Mouse (Mus musculus): Measurements from ENCODE around the gene Hsd17b11.
A peak's percentile ranks its signal among the peaks of the same experiment; 100 is the strongest.
"Not testable (repeated sequence)": the region's sequence is repeated elsewhere in the genome, so short reads cannot be mapped to it uniquely, and the experiment has no call there.

Hsd17b11 gene

DNA sequence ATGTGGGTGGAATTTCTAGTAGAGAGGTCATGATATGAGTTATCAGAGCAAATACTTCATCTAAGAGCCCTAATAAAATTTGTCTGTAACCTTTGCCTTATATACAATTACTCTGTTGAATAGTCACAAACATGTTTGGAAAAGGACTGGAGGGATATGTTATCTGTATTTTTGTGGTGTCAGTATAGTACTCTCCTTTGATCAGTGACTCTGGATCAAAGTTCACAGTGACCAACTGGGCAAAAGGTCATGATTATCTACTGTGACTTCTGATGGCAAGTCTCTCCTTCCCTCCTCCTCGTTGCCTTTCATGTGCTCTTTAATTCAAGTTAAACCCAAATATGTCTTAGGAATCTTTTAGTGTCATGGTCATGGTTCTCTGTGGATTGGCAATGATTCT lies 14.1 kb upstream of the Hsd17b11 start:
- no peak for DNase-seq (ENCODE audit: low read depth)

DNA sequence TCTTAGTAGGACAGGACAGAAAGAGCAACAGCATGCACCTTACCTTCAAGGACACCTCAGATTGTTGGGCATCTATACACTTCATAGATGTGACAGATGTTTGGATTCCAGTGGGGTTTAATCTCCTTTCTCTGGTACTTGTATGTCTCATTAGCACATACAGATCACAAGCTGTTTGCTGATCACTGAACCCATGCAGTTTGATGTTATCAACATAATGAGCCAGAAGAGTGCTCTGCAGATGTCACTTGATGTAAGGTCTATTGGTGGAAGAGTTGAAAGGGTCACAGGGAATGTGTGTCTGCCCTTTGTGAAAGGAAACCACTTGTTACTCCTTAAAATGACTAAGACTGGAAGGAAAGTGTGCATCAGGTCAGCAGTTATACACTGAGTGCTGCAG lies 13.3 kb upstream of the Hsd17b11 start:
- DNase-seq (ENCODE audit: low read depth), result no peak

DNA sequence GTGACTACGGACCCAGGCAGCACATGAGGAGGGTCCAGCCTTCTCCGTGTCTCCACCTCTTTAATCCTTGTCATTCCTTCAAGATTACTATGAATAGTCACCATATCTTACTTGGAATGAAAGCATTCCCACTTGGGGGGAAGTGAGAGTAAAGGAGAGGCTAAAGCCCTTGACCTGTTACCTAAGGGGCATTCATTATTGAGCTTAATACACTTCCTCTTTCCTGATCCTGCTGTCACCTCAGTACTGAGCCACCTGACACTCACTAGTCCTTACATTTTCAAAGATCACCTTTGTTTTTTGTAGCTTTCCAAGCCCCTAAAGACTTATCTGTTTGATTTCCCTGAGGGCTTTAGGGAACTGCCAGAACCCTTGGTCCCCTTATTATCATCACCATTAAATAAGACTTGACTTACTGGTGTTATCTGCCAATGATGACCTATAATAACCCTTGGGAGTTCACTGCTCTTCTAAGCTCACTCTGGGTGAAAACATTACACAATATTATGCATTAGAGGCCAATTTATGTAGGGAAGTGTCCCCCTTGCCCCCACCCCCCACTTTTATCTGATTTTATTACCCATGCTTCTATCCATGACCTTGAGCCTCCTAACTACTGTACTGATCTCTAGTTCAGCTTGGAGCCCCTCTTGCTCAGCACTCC lies 10.8 kb upstream of the Hsd17b11 start:
- DNase-seq (ENCODE audit: low read depth), result no peak

DNA sequence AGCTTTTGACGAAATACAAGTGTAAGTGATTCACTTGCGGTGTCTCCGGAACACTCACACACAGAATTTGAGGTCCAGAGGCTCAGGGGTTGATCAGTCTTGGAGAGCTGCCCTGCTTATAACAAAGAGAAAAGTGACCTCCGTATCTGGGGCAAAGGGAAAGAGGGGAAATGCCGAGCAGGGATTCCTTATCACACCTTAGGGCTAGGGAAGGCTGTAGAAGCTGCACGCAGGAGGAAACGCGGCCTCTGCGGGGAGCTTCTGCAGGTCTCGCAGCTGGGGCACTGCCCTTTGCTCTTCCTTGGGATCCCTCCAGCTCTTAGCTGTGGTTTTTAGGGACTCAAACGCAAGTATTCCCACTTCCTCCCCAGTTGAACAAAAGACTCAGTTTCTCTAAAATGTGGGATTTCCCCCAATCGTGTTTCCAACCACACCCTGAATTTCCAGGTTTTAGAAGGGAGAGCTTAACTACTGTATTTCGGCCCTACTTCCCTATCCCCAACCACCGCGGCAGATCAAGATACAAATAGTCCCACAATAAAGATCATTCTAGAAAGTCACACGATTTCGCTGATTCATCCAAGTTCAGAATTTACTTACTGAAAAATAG lies 3.6 kb upstream of the Hsd17b11 start:
- no peak for DNase-seq (ENCODE audit: low read depth)

DNA sequence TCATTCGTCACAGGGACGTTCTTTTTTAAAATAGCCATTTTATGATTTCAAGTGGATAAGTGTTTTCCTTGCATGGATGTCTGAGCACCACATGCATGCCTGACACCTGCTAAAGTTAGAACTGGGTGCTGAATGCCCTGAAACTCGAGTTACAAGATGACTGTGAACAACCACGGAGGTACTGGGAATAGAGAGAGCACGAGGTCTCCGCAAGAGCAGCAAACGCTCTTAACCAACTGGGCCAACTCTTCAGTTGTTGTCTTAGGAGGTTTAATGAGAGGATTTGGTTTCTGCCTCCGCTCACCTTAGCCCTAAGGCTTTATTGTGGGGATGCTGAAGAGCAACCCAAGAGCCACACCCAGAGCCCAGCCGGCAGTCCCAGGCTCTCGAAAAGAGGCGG lies 3.0 kb upstream of the Hsd17b11 start:
- no peak for DNase-seq (ENCODE audit: low read depth)

DNA sequence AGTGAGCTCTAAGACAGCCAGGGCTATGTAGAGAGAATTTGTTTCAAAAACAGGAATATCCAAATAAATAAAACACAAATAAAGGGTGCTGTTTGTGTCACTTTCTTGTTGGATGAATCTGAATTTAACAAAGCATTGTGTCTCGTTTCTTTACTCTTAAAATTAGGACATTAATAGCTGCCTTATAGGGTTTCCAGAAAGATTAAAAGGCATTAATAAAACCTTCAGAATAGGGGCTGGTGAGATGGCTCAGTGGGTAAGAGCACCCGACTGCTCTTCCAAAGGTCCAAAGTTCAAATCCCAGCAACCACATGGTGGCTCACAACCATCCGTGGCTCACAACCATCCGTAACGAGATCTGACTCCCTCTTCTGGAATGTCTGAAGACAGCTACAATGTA lies 2.5 kb upstream of the Hsd17b11 start:
- DNase-seq (ENCODE audit: low read depth), result not testable (repeated sequence)

DNA sequence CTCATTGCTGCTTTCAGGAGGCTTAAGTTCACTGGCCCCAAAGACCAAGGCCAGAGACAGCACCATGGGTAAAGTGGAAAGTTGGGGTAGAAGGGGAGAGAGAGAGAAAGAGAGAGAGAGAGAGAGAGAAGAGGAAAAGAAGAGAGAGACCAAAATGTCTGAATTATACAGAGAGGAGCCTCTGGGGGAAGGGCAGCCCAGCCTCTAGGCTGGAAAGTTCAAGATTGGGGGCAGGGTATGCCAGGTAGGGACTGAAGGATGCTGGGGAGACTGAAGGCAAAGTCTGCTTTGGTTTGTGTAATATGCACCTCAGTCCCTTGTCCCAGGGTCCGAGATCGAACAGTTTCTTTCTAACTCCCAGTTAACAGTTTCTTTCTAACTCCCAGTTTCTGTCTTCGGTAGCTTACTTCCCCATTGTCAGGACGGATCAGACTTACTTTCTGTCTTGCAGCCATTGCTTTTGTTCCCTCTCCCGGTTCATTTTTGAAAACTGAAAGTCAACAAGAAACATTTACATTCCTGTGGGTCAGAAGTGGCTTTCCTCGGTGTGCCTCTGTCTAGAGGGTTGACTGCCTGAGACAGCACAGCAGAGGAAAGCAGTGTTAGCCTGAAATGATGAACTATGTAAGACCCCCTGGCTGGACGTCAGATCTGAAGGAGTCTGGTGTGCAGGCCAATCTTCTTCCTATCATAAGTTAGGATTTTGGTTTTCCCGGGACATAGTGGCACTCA lies 1.7 kb upstream of the Hsd17b11 start:
- DNase-seq (ENCODE audit: low read depth), result no peak

DNA sequence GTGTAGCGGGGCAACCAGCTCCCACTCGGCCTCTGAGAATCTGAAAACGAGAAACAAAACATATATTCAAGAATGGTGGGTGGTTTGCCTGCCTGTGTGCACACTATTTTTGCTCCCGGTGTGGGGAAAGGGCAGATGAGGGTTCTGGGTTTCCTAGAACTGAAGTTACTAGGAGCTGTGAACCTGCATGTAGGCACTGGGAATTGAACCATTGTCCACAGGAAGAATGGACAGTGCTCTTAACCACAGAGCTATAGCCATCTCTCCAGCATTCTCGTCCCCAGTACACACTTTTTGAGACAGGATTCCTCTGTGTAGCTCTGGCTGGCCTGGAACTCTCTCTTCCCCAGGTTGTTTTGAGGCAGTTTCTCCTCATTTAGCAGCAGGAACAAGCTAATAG lies 839 bp upstream of the Hsd17b11 start:
- no peak for DNase-seq (ENCODE audit: low read depth)

DNA sequence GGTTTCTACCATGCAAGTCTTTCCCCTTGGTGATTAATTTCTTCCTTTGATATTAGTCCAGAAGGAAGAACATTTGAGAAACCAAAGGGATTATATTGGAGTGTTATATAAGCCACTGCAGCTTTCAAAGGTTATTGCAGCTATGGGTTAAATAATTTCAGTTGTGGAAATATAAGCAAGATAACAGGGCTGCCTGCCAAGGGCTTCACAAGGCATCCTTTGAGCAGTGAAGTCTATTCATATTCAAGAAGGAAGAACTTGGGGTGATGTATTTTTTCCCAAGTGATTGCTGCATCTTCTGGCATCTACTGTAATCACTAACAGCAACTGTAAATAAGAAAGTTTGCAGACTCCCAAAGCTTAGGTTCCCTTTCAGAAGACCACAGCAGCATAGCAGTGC lies 10.3 kb downstream of the Hsd17b11 start:
- DNase-seq (ENCODE audit: low read depth), result no peak

DNA sequence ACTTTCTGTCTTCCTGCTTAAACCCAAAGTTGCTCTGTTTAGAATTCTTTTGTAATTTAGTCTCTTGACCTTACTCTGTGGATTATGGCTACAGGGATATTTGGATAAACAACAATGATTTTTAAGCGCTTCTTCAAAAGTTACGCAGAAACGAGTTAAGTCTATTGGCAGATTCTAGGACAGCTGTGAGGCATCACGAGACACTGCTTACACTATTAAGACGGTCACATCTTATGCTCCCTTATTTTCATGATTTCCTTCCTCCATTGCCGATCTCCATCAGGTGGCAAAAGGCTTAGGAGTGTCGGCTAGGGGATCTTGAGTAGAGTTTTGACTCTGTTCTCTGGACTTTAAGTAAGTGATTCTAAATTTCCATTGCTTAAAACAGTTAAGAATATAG lies 11.5 kb downstream of the Hsd17b11 start:
- DNase-seq (ENCODE audit: low read depth), result no peak

DNA sequence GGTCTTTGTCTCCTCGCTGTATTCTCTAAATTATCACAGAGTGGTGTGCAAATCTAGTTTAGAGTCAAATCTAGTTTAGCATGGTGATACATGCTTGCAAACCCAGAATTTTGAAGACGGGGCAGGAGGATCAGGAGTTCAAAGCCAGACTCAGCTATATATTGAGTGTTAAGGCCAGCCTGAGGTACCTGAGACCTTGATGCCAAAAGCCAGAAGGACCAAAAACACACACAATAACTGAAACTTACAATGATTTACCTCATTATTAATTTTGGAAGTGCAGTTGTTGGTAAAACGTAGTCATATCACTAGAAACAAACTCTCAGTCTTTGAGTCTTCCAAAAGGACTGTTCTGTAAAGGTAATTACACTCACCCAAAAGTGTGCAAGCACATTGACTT lies 12.3 kb downstream of the Hsd17b11 start:
- DNase-seq (ENCODE audit: low read depth), result no peak

DNA sequence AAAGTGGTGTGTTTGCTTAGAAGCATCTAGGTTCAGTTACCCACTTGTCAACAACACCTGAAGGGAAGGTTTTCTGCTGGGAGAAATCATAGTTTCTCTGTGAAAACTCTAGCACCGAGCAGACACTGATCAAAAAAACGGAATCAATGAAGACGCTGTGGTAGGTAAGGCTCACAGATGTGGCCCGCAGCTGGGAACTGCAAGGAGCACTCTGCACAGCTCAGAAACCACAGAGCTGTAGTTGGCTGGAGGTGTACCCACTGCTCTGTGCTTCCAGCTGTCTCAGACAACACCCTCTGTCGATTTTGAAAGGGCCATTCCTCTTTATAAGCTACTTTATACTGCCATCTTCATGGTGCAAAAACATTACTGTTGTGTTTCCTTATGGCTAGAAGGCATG lies 13.9 kb downstream of the Hsd17b11 start:
- no peak for DNase-seq (ENCODE audit: low read depth)

DNA sequence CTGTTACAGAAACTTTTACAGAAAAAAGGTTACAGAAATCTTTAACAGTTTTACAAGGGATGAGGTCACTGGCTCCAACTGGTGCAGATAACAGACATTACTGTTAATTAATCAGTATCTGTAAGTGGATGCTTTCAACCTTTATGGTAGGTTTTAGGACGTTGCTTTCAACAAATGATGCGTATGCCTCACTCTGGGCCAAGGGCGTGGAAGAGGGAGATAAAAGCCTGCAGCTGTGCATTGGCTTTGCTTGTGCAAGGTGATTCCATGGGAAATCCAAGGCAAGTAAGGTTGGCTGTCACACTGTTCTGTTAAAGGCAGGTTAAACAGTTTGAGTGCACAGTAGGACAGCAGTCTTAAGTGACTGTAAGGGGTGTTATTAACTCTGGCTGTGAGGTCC lies 14.9 kb downstream of the Hsd17b11 start:
- no peak for DNase-seq (ENCODE audit: low read depth)

DNA sequence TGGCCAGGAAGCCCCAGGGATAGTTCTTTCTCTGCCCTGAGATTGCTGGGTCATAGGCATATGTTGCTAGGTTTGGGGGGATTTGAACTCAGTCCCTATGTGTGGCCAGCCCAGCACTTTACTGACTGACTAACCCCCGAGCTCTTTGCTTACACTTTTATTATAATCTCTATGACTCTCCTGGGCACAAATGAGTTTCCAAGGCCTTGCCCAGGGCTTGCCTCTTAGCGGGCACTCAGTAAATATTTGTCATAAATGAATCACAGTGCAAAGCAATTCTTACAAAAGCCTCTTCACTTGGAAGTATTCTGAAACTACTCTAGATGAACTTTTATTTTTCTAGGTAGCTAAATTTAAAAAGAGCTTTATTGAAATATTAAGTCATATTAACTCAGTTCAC lies 17.8 kb downstream of the Hsd17b11 start:
- no peak for DNase-seq (ENCODE audit: low read depth)

DNA sequence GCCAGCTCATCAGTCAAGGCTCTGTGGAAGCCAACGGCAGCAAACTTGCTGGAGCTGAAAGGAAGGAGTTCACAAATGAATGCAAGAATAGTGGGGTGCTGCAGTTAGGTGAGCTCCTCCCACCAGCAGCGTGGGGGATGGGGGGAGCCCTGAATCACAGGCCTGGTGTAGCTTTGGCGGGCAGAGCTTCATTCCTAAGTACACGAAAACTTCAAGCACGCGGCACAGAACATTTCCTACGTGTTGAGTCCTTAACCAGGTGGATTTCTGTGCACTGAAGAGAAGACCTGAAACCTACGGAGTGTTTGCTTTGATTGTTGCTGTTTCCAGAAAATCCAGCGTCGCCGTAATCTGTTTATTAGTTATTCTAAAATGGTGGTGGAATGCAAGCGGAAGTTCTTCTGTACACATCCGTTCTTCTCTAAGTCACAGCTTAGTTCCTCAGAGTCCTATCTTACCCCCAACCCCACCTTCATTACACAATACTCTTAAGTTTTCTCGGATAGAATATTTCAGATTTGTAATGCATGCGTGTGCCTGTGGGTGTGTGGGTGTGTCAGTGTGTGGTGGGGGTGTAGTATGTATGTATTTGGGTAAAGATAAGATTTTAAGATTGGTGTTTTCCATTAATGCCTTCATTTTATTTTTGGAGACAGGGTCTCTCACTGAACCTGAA lies 18.3 kb downstream of the Hsd17b11 start:
- DNase-seq (ENCODE audit: low read depth), result no peak

DNA sequence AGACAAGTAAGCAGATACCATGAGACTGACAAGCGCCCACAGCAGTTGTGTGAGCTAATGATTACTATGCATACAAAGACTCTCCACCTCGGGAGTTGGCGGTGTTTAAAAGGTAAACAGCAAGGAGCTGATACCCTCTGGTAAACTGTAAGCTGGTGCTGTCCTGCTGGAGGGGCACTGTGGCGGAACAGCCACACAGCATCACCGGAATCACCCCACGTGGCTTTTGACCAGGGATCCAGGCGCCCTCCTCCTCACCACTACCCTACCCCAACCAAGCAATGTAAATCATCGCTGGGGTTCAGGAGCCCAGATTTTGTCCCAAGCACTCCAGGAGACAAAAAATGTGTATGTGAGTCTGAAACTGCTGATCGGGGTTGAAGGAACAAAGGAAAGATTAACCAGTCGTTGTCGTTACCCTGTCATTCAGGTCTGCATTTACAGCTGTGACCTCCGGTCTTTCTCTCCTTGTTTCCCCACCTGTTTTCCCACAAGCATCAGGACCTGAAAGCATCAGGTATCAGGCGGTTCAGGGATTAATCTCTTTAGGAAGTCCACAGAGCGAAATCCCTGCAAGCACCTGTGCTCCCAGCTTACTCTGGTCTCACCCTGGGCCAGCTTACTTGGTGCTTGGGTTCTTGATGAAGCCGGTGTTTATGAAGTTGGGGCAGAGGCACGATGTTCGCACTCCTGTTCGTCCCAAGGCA lies 19.0 kb downstream of the Hsd17b11 start:
- DNase-seq (ENCODE audit: low read depth), result no peak

DNA sequence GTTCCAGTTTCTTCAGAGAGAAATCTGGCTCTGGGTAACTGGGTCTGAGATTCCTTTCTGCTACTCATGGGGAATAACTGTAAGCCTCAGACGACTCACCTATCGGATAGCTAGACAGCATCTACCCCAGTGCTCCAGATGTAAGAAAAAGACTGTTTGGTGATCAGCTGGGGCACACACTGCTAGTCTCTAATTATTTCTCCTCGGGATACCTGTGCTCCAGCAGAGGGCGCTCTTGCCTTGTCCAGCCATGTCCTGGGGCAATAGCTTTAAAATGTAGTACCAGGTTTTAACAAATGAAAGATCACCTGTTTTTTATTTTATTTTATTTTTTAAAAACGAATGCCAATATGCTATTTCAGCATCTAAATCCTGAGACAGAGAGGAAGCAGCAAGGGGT lies 22.0 kb downstream of the Hsd17b11 start:
- peak; percentile 73 for DNase-seq (ENCODE audit: low read depth)

DNA sequence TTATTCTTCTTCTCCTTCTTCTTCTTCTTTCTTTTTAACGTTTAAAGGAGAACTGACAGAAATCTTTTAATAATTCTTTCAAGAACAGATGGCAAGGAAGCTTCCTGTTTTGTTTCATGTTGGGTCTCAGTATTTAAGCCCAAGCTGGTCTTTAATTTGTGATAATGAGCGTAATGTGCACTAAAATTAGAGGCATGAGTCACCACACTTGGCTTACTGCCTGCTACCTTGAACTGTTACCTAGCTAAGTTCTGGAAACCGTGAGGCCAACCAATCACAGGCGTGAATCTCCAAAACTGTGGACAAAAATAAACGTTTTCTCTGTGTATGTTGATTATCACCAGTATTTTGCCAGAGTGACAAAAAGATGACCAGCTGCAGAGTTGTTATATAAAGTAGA lies 23.0 kb downstream of the Hsd17b11 start:
- no peak for DNase-seq (ENCODE audit: low read depth)

DNA sequence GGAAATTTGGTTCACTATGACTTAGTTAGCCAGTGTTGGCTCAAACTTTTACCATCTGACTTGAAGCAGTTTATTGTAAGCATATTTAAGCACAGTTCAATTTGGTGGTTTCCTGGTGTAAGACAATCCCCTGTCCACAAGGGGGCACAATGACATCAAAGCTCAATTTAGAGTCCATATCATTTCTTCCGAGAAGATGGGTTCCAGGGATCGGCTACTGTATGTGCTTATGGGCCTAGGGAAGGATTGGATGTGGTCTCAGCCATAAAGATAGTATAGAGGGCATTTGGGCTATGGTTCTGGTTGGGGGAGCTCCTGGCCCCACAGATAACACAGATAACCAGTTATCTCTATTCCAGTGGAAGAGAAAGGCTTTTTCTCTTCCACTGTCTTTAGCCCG lies 26.5 kb downstream of the Hsd17b11 start:
- peak; percentile 31 for DNase-seq (ENCODE audit: low read depth)

DNA sequence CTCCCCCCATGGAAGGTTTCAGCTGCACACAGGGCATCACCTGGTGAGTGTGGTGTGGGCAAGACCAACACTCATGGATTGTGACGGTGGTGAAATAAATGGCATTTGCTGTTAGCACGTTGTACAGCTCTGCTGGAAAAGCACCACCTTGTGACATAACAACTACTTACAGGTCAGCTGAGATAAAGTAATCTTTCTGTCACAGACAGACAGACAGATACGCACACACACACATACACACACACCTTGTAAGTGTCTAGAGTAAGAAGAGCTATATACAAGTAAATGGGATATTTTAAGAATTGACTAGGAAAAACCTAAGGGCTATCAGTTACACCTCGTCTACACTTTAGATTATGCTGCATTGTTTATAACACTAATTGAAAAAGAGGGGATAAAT lies 27.1 kb downstream of the Hsd17b11 start:
- DNase-seq (ENCODE audit: low read depth), result no peak

DNA sequence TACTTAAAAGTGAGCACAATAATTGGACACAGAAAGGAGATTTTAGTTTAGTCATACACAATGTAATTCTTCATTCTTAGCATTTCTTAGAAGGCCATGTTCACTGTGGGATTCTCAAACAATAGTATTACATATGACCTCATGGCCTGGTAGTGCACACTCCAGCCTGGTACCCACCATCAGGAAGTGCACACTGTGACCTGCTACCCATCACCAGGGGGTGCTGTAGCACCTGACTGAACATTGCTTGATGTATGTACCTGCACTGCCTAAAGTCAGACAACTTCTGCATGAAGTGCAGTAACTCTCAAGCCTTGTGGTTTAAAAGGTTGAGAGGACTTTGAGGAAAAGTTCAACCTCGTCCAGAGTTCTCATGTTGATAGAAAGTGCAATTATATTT lies 28.1 kb downstream of the Hsd17b11 start:
- no peak for DNase-seq (ENCODE audit: low read depth)

DNA sequence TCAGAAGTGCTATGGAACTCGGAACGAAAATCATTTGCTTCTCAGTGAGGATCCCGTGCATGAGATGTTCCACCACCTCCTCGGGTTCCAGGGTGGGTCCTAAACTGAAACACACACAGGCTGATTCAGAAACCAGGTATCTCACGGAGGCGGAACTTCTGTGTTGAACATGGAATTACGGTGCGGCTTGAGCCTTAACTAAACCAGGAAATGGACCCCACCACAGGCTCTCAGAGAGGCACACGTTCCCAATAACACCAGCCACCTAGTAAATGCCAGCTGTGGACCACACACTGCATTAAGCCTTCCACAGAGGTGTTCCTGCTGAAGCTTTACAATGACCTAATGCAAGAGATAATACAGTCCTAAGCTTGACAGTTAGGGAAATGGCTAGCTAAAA lies 28.9 kb downstream of the Hsd17b11 start:
- no peak for DNase-seq (ENCODE audit: low read depth)
